Mouse (Mus musculus) kidney, embryonic 16.5 days (tissue): ENCODE results near the gene Samd4b. TPM values are rescaled to one million over a fixed set of nuclear protein-coding genes. Genes with fewer than 3 reads are reported as not detected.

Experiments
- ATAC-seq: fragments of 200-750 bp; cut with Nextera tagmentation; 2 replicates; pipeline ENCODE4 v1.8.0; 2017; ENCODE audit warnings: moderate TSS enrichment; ENCODE audit not compliant: low FRiP score, low TSS enrichment
- H3K27ac ChIP-seq: fragments of 300-500 bp; sonication (generic); 2 replicates; pipeline ENCODE4 v1.5.1; 2014; ENCODE audit warnings: low read length
- H3K27me3 ChIP-seq: fragments of 300-500 bp; sonication (generic); 2 replicates; pipeline ENCODE4 v1.6.1; 2014; ENCODE audit warnings: low read length, control low read depth, mixed read lengths; ENCODE audit not compliant: insufficient read depth
- H3K36me3 ChIP-seq: fragments of 300-500 bp; sonication (generic); 2 replicates; pipeline ENCODE4 v1.6.1; 2014; ENCODE audit warnings: low read length, control low read depth, mixed read lengths; ENCODE audit not compliant: insufficient read depth
- H3K4me1 ChIP-seq: fragments of 300-500 bp; sonication (generic); 2 replicates; pipeline ENCODE4 v1.6.1; 2014; ENCODE audit warnings: low read length, control low read depth, mixed read lengths; ENCODE audit not compliant: insufficient read depth
- H3K4me2 ChIP-seq: fragments of 300-500 bp; sonication (generic); replicated peaks from 2 replicates; pipeline ENCODE4 v1.6.1; 2014; ENCODE audit warnings: low read depth, low read length
- H3K4me3 ChIP-seq: fragments of 300-500 bp; sonication (generic); 2 replicates; pipeline ENCODE4 v1.5.1; 2014; ENCODE audit warnings: mild to moderate bottlenecking, low read length
- H3K9ac ChIP-seq: fragments of 300-500 bp; sonication (generic); replicated peaks from 2 replicates; pipeline ENCODE4 v1.6.1; 2014; ENCODE audit warnings: low read length
- H3K9me3 ChIP-seq: fragments of 300-500 bp; sonication (generic); 2 replicates; pipeline ENCODE4 v1.6.1; 2016; ENCODE audit warnings: low read length, control low read depth
- WGBS: fragments of 180-500 bp; shearing (Covaris S2); extraction: QIAGEN DNeasy Blood & Tissue Kit; methylation state at CpG from one replicate; pipeline ENCODE4 v1.1.7; 2014; 5-methylcytosine and 5-hydroxymethylcytosine counted together
- polyA plus RNA-seq: library from polyadenylated mRNA; unstranded; fragments of >200 nt; fragmentation: Nextera tagmentation; extraction: Ambion mirVana; gene quantifications from 2 replicates; pipeline ENCODE4 v1.2.1, GENCODE M21; 2015

Gene Samd4b
- polyA plus RNA-seq, 1 experiment from 2014 or later = 20.7 TPM

GRCm38 (mm10) chr7:28386462-28386861 lies 211.5 kb downstream of the Samd4b start:
- Histone ChIP-seq H3K9me3 (no peaks in the 10 kb centered on the region), H3K4me3 (no peak overlapping the region), H3K27ac (no peak overlapping the region), H3K27me3 (no peaks in the 10 kb centered on the region), H3K9ac (no peak overlapping the region), H3K4me2 (no peak overlapping the region), H3K36me3 (peaks cover 33% of the 10 kb centered on the region; the same call in 1 of the 2 replicates), H3K4me1 (peaks cover 28% of the 10 kb centered on the region)
- 5% methylated on average over 4 of the region's 4 CpGs for WGBS
- peak; percentile 50 for ATAC-seq

- H3K4me1 ChIP-seq = peaks cover 29% of the 10 kb centered on the region
- H3K9ac ChIP-seq = no peak overlapping the region
- ATAC-seq = no peak
- no peak overlapping the region for H3K4me3 ChIP-seq
- H3K27me3 ChIP-seq = no peaks in the 10 kb centered on the region
- peaks cover 33% of the 10 kb centered on the region; the same call in 1 of the 2 replicates for H3K36me3 ChIP-seq
- WGBS = 83% methylated on average over 7 of the region's 7 CpGs
- H3K27ac ChIP-seq = peak overlapping the region; percentile 23; the same call in 1 of the 2 replicates
- H3K4me2 ChIP-seq = no peak overlapping the region
- no peaks in the 10 kb centered on the region for H3K9me3 ChIP-seq
Measured at GRCm38 (mm10) chr7:28386007-28386406, 211.9 kb downstream of the Samd4b start.

GRCm38 (mm10) chr7:28385196-28385595 lies 212.7 kb downstream of the Samd4b start:
- Histone ChIP-seq H3K36me3 (peaks cover 26% of the 10 kb centered on the region; the same call in 1 of the 2 replicates), H3K4me3 (no peak overlapping the region), H3K4me2 (no peak overlapping the region), H3K9ac (no peak overlapping the region), H3K9me3 (no peaks in the 10 kb centered on the region), H3K27ac (no peak overlapping the region), H3K4me1 (peaks cover 37% of the 10 kb centered on the region), H3K27me3 (no peaks in the 10 kb centered on the region)
- ATAC-seq = no peak
- WGBS = 89% methylated on average over 9 of the region's 9 CpGs

GRCm38 (mm10) chr7:28384162-28384561 lies 213.8 kb downstream of the Samd4b start:
- peaks cover 44% of the 10 kb centered on the region for H3K4me1 ChIP-seq
- no peak overlapping the region for H3K4me2 ChIP-seq
- no peak overlapping the region for H3K9ac ChIP-seq
- H3K27ac ChIP-seq = no peak overlapping the region
- no peak for ATAC-seq
- peaks cover 19% of the 10 kb centered on the region; the same call in 1 of the 2 replicates for H3K36me3 ChIP-seq
- no peaks in the 10 kb centered on the region for H3K27me3 ChIP-seq
- no peak overlapping the region for H3K4me3 ChIP-seq
- H3K9me3 ChIP-seq = no peaks in the 10 kb centered on the region
- WGBS = 87% methylated on average over 6 of the region's 6 CpGs

- no peaks in the 10 kb centered on the region for H3K9me3 ChIP-seq
- no peak for ATAC-seq
- H3K4me3 ChIP-seq = no peak overlapping the region
- 80% methylated on average over 4 of the region's 4 CpGs for WGBS
- H3K4me2 ChIP-seq = no peak overlapping the region
- H3K9ac ChIP-seq = no peak overlapping the region
- H3K36me3 ChIP-seq = peaks cover 13% of the 10 kb centered on the region; the same call in 1 of the 2 replicates
- H3K27me3 ChIP-seq = no peaks in the 10 kb centered on the region
- peaks cover 44% of the 10 kb centered on the region for H3K4me1 ChIP-seq
- H3K27ac ChIP-seq = peak overlapping the region; percentile 100; the same call in 1 of the 2 replicates
Measured at GRCm38 (mm10) chr7:28383606-28384005, 214.3 kb downstream of the Samd4b start.

- H3K27ac ChIP-seq = peak overlapping the region; percentile 100
- peak overlapping the region; percentile 73 for H3K4me2 ChIP-seq
- no peaks in the 10 kb centered on the region for H3K27me3 ChIP-seq
- no peak for ATAC-seq
- H3K36me3 ChIP-seq = peaks cover 11% of the 10 kb centered on the region; the same call in 1 of the 2 replicates
- H3K9ac ChIP-seq = peak overlapping the region; percentile 62
- peaks cover 47% of the 10 kb centered on the region for H3K4me1 ChIP-seq
- no peak overlapping the region for H3K4me3 ChIP-seq
- no peaks in the 10 kb centered on the region for H3K9me3 ChIP-seq
- 42% methylated on average over 11 of the region's 11 CpGs for WGBS
Measured at GRCm38 (mm10) chr7:28382981-28383396, 215.0 kb downstream of the Samd4b start.

GRCm38 (mm10) chr7:28382347-28382951 lies 215.5 kb downstream of the Samd4b start:
- Histone ChIP-seq H3K9ac (peak overlapping the region; percentile 62), H3K4me3 (peak overlapping the region; percentile 43; the same call in 1 of the 2 replicates), H3K4me2 (peak overlapping the region; percentile 73), H3K9me3 (no peaks in the 10 kb centered on the region), H3K27ac (peak overlapping the region; percentile 100), H3K36me3 (peaks cover 14% of the 10 kb centered on the region; the same call in 1 of the 2 replicates), H3K4me1 (peaks cover 52% of the 10 kb centered on the region), H3K27me3 (no peaks in the 10 kb centered on the region)
- 43% methylated on average over 9 of the region's 12 CpGs for whole genome bisulfite sequencing
- ATAC-seq = peak; percentile 7

GRCm38 (mm10) chr7:28381938-28382337 lies 216.0 kb downstream of the Samd4b start:
- 0% methylated on average over 20 of the region's 20 CpGs for WGBS
- peak; percentile 71 for ATAC-seq

GRCm38 (mm10) chr7:28381017-28381790 lies 216.7 kb downstream of the Samd4b start:
- peak overlapping the region; percentile 73 for H3K4me2 ChIP-seq
- H3K36me3 ChIP-seq = peaks cover 13% of the 10 kb centered on the region; the same call in 1 of the 2 replicates
- peaks cover 58% of the 10 kb centered on the region for H3K4me1 ChIP-seq
- peak overlapping the region; percentile 82 for H3K9ac ChIP-seq
- H3K9me3 ChIP-seq = no peaks in the 10 kb centered on the region
- no peaks in the 10 kb centered on the region for H3K27me3 ChIP-seq
- WGBS = 8% methylated on average over 30 of the region's 30 CpGs
- peak overlapping the region; percentile 43 for H3K4me3 ChIP-seq
- H3K27ac ChIP-seq = peak overlapping the region; percentile 100
- ATAC-seq = peak; percentile 31

More at GRCm38 (mm10) chr7:28381938-28382337, 216.0 kb downstream of the Samd4b start:
- Histone ChIP-seq H3K4me1 (peaks cover 57% of the 10 kb centered on the region), H3K4me2 (peak overlapping the region; percentile 73), H3K9me3 (no peaks in the 10 kb centered on the region), H3K4me3 (peak overlapping the region; percentile 43), H3K27me3 (no peaks in the 10 kb centered on the region), H3K9ac (peak overlapping the region; percentile 82), H3K36me3 (peaks cover 13% of the 10 kb centered on the region; the same call in 1 of the 2 replicates), H3K27ac (peak overlapping the region; percentile 100)
